Mouse (Mus musculus): ENCODE results near the gene Myo3a.
"Not testable (repeated sequence)": the region's sequence is repeated elsewhere in the genome, so short reads cannot be mapped to it uniquely, and the experiment has no call there.

The Myo3a gene

DNA sequence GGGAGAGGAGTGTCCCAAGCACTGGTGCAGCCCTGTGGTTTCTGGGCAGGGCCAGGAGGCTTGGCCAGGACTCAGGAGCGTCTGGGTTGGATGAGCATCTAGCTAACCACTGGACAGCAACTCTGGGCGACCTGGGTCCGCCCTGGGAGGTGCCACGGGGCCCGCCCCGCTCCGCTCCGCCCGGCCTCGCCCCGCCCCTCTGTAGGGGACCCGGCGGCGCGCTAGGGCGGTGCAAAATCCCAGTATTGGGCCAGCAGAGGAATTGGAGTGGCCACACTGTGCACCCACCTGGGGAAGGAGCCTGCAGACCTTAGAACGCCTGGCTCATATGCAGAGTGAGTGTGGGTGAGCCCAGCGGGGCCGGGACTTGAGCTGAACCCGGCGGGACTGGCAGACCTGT lies at the start of gene Myo3a:
TSS of gene Myo3a (plus strand) at position 196 of the 400 bp plus-strand sequence.
- DNase-seq (ENCODE audit: low spot score) = no peak

DNA sequence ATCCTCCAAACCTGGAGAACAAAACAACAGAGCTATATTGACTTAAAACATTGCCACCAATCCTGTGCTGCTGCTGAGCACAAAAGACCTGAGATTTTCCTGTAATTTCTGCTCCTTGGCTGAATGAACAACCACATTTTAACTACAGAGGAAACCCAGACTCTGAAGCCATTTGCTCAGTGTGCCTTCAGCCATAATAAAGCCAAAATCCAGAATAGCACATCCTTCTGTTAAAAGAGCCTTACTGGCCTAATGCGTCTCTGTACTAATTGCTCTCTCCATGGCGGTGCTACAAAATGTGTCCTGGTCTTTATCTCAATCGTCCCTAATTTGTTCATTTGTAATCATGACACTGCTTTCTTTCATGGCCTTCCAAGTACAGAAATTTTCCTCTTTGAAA lies 23.2 kb downstream of the Myo3a start:
- no peak for DNase-seq (ENCODE audit: low spot score)

DNA sequence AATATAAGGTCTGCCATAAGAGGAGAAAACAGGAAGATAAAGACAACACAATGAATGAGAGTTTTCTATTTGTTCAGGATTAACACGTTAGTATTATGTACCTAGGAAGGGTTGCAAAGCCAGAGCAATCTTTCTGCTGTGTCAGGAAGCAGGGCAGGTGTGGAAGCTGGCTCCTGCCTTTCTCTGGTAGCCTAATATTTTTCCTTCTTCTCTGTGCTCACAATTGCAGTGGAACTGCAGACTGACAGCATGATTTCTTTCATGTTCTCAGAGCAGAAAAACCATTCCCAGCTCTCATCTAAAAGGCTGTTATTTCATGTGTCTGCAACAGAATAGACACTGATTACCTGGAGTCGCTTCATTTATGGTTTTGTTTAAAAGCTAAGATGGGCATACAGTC lies 23.7 kb downstream of the Myo3a start:
- DNase-seq (ENCODE audit: low spot score) = no peak

DNA sequence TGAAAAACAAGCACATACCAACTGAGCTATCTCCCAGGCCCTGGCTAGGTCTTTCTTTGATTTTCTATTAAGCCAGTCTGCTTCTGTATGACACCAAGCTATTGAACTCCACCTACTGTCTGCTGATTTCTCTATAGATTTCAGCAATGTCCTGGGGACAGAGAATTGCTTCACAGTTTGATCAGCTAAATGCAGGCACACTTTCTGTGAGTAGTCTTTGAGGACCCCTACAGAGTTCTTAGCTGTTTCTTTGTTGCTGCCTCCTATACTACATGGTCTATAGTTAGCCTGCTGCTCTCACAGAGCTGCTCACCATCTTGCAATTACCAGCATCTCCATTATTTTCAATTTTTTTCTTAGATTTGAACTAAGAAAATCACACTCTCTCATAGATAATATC lies 28.3 kb downstream of the Myo3a start:
- DNase-seq (ENCODE audit: low spot score) = no peak

DNA sequence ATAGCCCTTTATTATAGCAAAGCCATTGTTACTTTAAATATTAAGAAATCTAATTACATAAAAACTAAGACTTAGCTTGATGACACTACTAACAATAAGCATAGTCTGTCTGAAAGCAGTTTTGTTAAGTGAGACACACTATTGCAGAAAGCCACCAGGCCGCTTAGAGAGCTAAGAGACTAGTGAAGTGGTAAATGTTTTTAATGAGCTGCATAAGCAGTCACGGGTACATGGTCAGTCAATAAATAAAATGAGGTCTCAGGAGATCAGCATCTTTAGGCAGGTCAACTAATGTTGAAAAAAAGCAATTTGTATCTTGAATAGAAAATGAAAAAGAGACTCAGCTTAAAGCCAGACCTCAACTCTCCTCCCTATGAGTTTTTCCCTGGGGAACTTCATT lies 44.3 kb downstream of the Myo3a start:
- DNase-seq (ENCODE audit: low spot score) = no peak

DNA sequence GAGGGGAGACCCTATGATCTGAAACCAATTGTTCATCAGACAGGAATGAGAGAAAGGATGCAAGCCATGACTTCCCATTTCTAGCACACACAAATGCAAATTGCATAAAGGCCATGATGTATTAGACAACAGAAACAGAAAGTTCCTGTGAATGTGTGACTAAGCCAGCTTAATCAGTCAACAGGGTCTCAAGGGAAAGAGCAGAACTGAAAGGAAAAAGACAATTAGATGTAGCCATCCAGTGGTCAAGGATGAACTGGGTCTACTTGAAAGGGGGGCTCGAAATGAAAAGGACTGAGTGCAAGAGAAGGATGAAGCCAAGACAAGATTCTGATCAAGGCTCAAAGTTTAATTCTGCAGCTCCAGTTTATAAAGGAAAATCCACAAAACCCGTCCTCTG lies 58.1 kb downstream of the Myo3a start:
- DNase-seq (ENCODE audit: low spot score) = no peak

DNA sequence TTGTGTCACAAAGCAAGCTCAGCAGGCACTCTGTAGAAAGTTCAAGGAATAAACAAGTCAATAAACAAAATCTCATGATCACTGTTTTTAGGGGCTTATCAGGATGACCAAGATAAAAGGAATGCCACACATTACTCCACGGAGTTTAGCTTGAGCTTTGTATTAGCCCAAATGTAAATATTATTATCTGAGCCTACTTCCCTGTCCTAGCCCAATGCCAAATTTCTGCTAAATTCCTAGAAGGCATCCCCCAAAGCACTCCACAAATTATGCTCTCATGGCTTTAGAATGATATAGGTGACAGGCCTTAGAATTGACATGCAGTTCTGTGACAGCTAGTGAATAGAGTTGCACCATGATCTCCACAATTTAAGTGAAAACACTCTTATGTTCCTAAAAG lies 58.5 kb downstream of the Myo3a start:
- DNase-seq (ENCODE audit: low spot score) = no peak

DNA sequence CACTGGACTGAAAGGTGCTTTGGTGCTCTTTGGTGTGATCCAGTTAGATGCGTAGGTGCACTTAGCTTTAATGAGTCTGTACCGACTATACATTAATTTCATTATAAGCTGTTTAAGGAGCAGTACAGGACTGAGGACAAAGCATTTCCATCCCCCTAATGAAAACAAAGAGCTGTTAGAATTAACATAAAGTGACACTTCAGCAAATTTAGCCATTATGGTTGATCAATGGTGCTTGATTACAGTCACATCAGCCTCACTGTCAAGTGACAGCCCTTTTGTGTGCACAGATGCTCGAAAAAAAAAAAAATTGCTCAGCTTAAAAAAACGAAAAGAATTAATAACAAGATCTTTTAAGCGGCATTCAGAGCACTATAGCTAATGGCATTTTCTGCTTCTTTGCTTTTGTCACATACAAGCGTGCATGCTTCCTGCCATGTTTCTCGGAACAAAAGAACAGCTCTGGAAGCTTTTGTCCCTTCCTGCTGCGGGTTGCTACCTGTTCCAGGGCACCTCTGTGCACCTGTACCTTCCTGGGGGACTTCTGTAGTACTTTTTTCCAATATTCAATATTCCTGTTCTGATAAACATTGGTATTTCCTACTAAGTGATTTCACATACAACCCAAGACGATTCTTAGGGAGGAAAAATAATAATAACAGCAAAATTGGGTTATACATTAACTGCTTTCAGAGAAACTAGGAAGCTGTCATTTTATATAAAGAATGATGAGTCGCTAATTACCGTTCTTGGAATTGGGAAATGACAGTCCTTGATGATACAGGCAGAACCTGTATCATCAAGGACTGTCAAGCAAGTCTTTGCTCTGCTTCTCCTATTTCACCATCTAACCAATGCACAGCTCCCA lies 66.5 kb downstream of the Myo3a start:
- no peak for DNase-seq (ENCODE audit: low spot score)

DNA sequence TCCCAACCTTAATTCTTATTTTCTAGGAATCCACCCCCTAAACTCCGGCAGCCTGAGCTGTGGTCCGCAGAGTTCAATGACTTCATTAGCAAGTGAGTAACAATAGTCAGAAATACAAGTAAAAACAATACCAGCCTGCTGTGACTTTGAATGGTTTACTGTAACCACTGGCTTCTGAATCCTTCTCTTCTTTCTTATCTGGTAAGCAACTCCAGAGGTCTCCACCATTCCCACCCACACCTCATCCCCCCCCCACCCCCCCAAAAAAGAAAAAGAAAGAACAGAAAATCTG lies 67.1 kb downstream of the Myo3a start:
- DNase-seq (ENCODE audit: low spot score) = no peak

DNA sequence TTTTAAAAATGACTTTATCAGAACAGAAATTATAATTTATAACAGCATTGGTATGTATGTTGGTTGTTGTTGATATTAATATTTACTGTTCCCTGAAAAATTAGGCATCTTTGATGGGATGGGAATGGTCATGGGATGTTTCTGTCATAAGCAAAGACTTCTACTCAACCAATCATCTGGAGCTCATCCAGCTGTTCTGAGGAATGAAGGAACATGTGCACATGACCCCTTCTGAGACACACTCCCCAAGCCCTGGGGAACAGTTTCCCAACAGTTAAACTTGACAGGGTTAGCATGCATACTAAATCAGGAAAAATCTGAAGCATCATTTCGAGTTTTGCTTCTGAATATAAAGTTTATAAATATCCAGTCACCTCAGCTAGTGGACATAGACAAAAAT lies 70.6 kb downstream of the Myo3a start:
- no peak for DNase-seq (ENCODE audit: low spot score)

DNA sequence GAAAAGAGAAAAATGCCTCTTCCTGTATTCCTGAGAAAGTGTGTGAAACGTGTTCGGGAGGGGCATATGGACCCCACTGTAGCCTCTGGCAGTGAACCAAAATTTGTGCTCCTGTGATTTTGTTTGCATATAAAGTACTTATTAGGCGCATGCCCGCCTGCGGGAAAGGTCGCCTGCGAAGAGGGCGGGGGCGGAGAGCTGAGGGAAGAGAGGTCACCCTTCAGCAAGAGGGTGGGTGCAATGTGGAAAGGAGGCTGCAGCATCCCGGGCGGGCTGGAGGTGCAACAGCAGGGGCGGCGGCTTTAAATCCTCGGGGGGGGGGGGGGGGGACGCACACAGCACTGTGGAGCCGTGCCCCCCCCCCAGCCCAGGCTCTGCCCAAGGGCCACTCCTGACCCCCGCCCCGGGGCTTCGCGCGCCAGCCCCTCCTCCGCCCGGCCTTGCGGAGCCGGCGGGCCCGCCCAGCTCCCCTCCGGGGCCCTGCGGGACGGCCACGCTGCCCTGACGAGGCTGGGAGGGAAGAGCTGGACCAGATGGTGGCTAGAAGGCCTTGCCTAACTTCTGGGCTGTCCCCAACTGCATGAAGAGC lies 111.1 kb downstream of the Myo3a start:
- DNase-seq (ENCODE audit: low spot score) = no peak

DNA sequence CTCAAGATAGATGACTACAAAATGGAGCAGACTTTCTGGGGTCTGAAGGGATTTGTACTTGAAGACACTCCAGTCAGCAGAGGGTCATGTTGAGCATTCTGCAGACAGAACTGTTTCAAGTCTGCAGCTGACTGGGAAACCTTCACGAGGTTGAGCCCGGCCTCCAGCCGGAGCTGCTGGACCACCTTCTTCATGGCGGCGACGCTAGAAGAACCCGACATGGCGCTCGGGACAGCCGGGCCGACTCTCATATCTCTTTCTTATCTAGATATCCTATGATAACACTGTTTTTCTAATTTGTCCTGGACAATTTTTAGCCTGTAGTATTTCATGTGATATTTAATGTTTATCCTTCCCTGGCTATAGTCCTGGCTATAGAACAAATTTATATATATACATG lies 183.2 kb downstream of the Myo3a start:
- not testable (repeated sequence) for DNase-seq (ENCODE audit: low spot score)

DNA sequence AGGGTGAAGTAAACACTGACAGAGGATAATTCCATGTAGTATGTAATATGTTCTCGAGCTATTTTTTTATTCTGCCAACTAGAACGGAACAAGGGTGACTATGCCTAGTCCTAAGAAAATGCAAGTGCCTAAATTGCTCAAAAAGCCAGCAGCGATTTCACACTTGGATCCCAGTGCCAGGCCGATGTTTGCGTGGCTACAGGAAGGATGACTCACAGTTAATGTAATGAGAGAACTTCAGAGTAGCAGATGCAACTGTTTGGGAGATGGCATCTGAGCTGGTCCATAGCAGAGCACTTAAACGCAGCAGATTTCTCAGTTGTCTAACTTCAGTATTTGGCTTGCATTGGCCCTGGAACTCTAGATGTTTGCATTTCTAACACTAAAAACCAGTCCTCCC lies 321.1 kb downstream of the Myo3a start:
- no peak for DNase-seq (ENCODE audit: low spot score)

DNA sequence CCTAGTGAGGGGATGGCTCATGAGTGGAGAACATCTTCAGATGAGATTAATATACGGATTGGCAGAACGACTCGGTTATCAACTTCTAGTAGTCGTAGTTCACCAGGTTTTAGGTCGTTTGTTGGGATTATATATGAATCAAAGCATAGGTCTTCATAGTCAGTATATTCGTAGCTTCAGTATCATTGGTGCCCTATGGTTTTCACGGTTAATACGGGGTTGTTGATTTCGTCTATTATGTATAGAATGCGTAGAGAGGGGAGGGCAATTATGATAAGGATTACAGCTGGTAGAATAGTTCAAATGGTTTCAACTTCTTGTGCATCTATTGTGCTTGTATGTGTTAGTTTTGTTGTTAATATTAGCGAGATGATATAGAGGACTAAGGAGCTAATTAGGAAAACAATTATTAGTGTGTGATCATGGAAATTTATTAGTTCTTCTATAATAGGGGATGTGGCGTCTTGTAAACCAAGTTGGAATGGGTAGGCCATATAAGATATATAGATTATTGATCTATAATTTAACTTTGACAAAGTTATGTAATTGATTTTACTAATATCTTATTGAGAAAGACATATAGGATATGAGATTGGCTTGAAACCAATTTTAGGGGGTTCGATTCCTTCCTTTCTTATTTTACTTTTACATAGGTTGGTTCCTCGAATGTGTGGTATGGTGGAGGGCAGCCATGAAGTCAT lies 360.3 kb downstream of the Myo3a start:
- peak; percentile 4 for DNase-seq (ENCODE audit: low spot score)

DNA sequence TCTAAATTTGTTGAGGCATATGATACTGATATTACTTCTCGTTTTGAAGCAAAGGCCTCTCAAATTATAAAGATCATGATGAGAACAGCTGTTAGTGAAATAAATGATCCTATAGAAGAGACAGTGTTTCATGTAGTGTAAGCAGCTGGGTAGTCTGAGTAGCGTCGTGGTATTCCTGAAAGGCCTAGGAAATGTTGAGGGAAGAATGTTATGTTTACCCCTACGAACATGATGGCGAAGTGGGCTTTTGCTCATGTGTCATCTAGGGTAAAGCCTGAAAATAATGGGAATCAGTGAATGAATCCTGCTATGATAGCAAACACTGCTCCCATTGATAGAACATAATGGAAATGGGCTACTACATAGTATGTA lies 360.9 kb downstream of the Myo3a start:
- DNase-seq (ENCODE audit: low spot score) = peak; percentile 5

DNA sequence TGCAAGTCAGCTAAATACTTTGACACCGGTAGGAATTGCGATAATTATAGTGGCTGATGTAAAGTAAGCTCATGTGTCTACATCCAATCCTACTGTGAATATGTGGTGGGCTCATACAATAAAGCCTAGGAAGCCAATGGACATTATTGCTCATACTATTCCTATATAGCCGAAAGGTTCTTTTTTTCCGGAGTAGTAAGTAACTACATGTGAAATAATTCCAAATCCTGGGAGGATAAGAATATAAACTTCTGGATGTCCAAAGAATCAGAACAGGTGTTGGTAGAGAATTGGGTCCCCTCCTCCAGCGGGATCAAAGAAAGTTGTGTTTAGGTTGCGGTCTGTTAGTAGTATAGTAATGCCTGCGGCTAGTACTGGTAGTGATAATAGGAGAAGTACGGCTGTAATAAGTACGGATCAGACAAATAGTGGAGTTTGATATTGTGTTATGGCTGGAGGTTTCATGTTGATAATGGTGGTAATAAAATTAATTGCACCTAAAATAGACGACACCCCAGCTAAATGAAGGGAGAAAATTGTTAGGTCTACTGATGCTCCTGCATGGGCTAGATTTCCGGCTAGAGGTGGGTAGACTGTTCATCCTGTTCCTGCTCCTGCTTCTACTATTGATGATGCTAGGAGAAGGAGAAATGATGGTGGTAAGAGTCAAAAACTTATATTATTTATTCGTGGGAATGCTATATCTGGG lies 361.5 kb downstream of the Myo3a start:
- DNase-seq (ENCODE audit: low spot score) = peak; percentile 2

DNA sequence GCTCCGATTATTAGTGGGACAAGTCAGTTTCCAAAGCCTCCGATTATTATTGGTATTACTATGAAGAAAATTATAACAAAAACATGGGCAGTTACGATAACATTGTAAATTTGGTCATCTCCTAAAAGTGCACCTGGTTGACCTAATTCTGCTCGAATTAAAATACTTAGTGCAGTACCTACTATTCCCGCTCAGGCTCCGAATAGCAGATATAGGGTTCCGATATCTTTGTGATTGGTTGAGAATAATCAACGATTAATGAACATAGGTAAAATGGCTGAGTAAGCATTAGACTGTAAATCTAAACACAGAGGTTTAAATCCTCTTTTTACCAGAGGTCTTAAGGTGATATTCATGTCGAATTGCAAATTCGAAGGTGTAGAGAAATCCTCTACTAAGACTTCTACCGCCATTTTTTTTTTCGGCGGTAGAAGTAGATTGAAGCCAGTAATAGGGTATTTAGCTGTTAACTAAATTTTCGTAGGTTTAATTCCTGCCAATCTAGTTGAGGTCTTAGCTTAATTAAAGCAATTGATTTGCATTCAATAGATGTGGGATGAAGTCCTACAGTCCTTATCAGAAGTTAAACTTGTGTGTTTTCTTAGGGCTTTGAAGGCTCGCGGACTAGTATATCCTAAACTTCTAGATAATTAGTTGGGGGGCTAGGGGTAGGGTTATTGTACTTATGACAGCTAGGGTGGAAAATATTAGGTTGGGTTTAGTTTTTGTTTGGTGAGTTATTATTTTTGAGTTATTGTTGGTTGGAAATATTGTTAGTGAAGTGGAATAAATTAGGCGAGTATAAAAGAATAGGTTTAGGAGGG lies 362.3 kb downstream of the Myo3a start:
- DNase-seq (ENCODE audit: low spot score) = not testable (repeated sequence)

DNA sequence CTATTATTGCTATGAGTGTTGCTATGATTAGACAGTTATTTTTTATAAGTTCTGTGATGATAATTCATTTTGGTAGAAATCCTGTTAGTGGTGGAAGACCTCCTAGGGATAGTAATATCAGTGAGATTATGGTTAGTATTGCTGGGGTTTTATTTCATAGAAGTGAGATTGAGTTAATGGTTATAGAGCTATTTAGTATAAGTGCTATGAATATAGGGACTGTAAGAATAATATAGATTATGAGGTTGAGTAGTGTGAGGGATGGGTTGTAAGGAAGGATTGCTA lies 362.8 kb downstream of the Myo3a start:
- no peak for DNase-seq (ENCODE audit: low spot score)

DNA sequence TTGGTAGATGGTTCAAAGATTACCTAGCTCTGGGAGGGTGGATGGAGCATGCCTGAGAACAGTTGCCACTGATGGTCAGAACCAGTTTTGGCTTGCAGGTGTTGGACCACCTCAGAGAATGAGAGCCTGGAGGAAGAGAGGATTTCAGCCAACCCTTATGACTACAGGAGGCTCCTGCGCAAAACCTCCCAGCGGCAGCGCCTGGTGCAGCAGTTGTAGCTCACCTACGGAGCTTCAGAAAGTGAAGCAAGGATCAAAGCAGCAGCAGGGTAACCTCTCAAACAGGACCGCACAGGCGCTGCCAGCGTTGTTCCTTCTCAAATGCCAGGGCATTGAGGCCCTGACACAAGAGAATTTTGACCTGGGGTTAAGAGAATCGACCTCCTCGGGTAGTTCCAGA lies 390.6 kb downstream of the Myo3a start:
- DNase-seq (ENCODE audit: low spot score) = no peak

DNA sequence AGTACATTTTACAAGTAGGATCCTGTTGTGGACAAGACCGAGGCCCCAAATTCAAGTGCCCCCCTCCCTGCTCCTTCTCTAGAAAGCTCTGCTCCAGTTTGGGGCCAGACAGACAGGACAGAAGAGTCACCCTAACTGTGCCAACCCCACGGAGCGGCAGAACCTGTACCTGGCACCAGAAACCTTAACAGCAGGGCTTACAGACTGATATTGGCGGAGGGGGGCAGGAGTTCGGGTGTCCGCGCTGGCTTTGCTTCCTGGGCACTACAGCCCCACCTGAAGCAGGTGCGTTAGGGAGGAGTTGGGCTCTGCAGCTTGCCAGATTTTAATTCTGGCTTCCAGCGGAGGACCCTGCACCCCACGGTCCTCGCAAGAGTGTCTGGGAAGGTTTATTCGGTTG lies 392.1 kb downstream of the Myo3a start:
- DNase-seq (ENCODE audit: low spot score) = no peak

DNA sequence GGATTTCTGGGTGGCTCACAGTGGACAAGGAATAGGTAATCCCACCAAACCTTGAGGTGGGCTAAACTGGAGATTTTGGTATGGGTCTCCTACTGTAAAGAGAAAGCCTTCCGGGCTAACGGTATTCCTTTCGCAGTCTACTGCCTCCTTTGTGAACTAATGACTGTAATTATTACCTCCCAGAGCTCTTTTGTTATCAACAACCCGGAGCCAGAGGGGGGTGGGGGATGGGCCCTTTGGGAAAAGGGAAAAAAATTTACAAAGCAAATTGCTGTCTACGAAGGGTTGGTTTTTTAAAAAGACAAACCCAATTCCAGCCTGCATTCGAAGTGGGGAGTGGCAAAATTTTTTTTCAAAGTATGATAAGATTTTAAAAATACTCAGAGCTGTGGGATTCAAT lies 392.7 kb downstream of the Myo3a start:
- DNase-seq (ENCODE audit: low spot score) = no peak

DNA sequence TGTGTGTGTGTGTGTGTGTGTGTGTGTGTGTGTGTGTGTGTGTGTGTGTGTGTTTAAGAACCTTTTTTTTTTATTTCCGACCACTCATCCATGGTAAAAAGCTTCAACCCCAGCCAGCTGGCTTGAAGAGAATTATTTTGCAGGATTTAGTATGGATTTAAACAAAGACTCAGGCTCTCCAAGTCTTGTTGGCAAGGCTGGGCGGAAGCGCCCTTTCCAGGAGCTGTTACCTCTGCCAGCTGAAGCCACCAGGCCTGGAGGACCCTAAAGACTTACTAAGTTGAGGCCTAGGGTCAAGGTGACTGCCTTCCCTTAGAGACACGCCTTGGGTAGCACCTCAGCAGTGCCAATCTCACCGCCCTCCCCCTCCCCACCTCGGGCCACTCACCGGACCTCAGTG lies 393.2 kb downstream of the Myo3a start:
- no peak for DNase-seq (ENCODE audit: low spot score)
